Mouse (Mus musculus) embryonic facial prominence, embryonic 14.5 days (tissue): ENCODE results near the gene Astn1. TPM values are rescaled to one million over a fixed set of nuclear protein-coding genes. Genes with fewer than 3 reads are reported as not detected.
A peak's percentile ranks its signal among the peaks of the same experiment; 100 is the strongest.

Experiments used
- ATAC-seq: fragments of 200-750 bp; cut with Nextera tagmentation; 2 replicates; pipeline ENCODE4 v1.8.0; 2017; ENCODE audit warnings: low read depth, moderate number of reproducible peaks, moderate TSS enrichment
- DNase-seq: peaks from one replicate; pipeline ENCODE4 v3.0.0-alpha.2; 2015; ENCODE audit warnings: low spot score
- H3K27ac ChIP-seq: fragments of 300-500 bp; sonication (generic); replicated peaks from 2 replicates; pipeline ENCODE4 v1.5.1; 2014; ENCODE audit warnings: low read depth, mild to moderate bottlenecking, low read length, moderate library complexity
- H3K27me3 ChIP-seq: fragments of 300-500 bp; sonication (generic); replicated peaks from 2 replicates; pipeline ENCODE4 v1.6.1; 2014; ENCODE audit warnings: low read length; ENCODE audit not compliant: control insufficient read depth, insufficient read depth
- H3K36me3 ChIP-seq: fragments of 300-500 bp; sonication (generic); 2 replicates; pipeline ENCODE4 v1.6.1; 2014; ENCODE audit warnings: low read length, mixed read lengths; ENCODE audit not compliant: control insufficient read depth, insufficient read depth
- H3K4me1 ChIP-seq: fragments of 300-500 bp; sonication (generic); 2 replicates; pipeline ENCODE4 v1.6.1; 2014; ENCODE audit warnings: antibody characterized with exemption, low read length; ENCODE audit not compliant: control insufficient read depth, insufficient read depth
- H3K4me2 ChIP-seq: fragments of 300-500 bp; sonication (generic); 2 replicates; pipeline ENCODE4 v1.6.1; 2014; ENCODE audit warnings: low read depth, mild to moderate bottlenecking, low read length, moderate library complexity, mixed read lengths
- H3K4me3 ChIP-seq: fragments of 300-500 bp; sonication (generic); 2 replicates; pipeline ENCODE4 v1.5.1; 2014; ENCODE audit warnings: low read depth, mild to moderate bottlenecking, low read length
- H3K9ac ChIP-seq: fragments of 300-500 bp; sonication (generic); 2 replicates; pipeline ENCODE4 v1.6.1; 2014; ENCODE audit warnings: low read depth, mild to moderate bottlenecking, low read length, moderate library complexity, mixed read lengths
- H3K9me3 ChIP-seq: fragments of 300-500 bp; sonication (generic); 2 replicates; pipeline ENCODE4 v1.6.1; 2016; ENCODE audit warnings: low read length; ENCODE audit not compliant: control insufficient read depth
- WGBS: fragments of 180-500 bp; shearing (Covaris S2); extraction: QIAGEN DNeasy Blood & Tissue Kit; methylation state at CpG from one replicate; pipeline ENCODE4 v1.1.7; 2014; 5-methylcytosine and 5-hydroxymethylcytosine counted together
- polyA plus RNA-seq: library from polyadenylated mRNA; unstranded; fragments of >200 nt; fragmentation: Nextera tagmentation; extraction: Ambion mirVana; gene quantifications from 2 replicates; pipeline ENCODE4 v1.2.1, GENCODE M21; 2014

Gene Astn1
- polyA plus RNA-seq: 3.4 and 3.5 TPM in 2 replicates

GRCm38 (mm10) chr1:158361964-158362291, at the start of gene Astn1:
Astn1 (plus strand) TSS chr1:158362273.
- Histone ChIP-seq H3K9me3 (no peaks in the 10 kb centered on the region), H3K4me1 (no peaks in the 10 kb centered on the region), H3K4me3 (peak within 1 kb of the TSS; percentile 47), H3K9ac (peak within 1 kb of the TSS; percentile 65), H3K27me3 (peaks cover 13% of the 10 kb centered on the region), H3K27ac (no peak within 1 kb of the TSS), H3K36me3 (no peaks in the 10 kb centered on the region), H3K4me2 (peak within 1 kb of the TSS; percentile 79)
- 0% methylated on average over 2 of the region's 2 CpGs for WGBS
- ATAC-seq (no peak), DNase-seq (no peak)

GRCm38 (mm10) chr1:158323325-158323724, 38.7 kb upstream of the Astn1 start:
- peak; percentile 30 for DNase-seq
- ATAC-seq: no peak

GRCm38 (mm10) chr1:158328126-158328525, 33.9 kb upstream of the Astn1 start:
- WGBS: 82% methylated on average over 5 of the region's 5 CpGs
- Histone ChIP-seq H3K4me3 (no peak overlapping the region), H3K4me1 (no peaks in the 10 kb centered on the region; the same call in 1 of the 2 replicates), H3K9ac (no peak overlapping the region), H3K27me3 (no peaks in the 10 kb centered on the region), H3K4me2 (no peak overlapping the region), H3K9me3 (no peaks in the 10 kb centered on the region), H3K27ac (no peak overlapping the region), H3K36me3 (no peaks in the 10 kb centered on the region)
- ATAC-seq: no peak
- no peak for DNase-seq

More at GRCm38 (mm10) chr1:158323325-158323724, 38.7 kb upstream of the Astn1 start:
- H3K9me3 ChIP-seq: no peaks in the 10 kb centered on the region
- no peaks in the 10 kb centered on the region for H3K36me3 ChIP-seq
- no peak overlapping the region for H3K4me2 ChIP-seq
- H3K27ac ChIP-seq: no peak overlapping the region
- no peaks in the 10 kb centered on the region; the same call in 1 of the 2 replicates for H3K4me1 ChIP-seq
- no peak overlapping the region for H3K9ac ChIP-seq
- no peak overlapping the region for H3K4me3 ChIP-seq
- H3K27me3 ChIP-seq: no peaks in the 10 kb centered on the region
- WGBS: 66% methylated on average over 6 of the region's 6 CpGs

GRCm38 (mm10) chr1:158328839-158329238, 33.2 kb upstream of the Astn1 start:
- Histone ChIP-seq H3K4me2 (no peak overlapping the region), H3K9ac (no peak overlapping the region), H3K36me3 (no peaks in the 10 kb centered on the region), H3K4me1 (no peaks in the 10 kb centered on the region), H3K4me3 (no peak overlapping the region), H3K27ac (no peak overlapping the region), H3K9me3 (no peaks in the 10 kb centered on the region), H3K27me3 (no peaks in the 10 kb centered on the region)
- ATAC-seq (no peak), DNase-seq (no peak)
- 80% methylated on average over 2 of the region's 2 CpGs for WGBS

GRCm38 (mm10) chr1:158343243-158343714, 18.8 kb upstream of the Astn1 start:
- ATAC-seq: no peak
- Histone ChIP-seq H3K9ac (no peak overlapping the region), H3K4me2 (no peak overlapping the region)

GRCm38 (mm10) chr1:158353656-158354371, 8.3 kb upstream of the Astn1 start:
- Histone ChIP-seq H3K36me3 (no peaks in the 10 kb centered on the region), H3K4me2 (no peak overlapping the region), H3K27ac (no peak overlapping the region), H3K9me3 (no peaks in the 10 kb centered on the region), H3K4me3 (no peak overlapping the region), H3K27me3 (peaks cover 48% of the 10 kb centered on the region), H3K9ac (no peak overlapping the region), H3K4me1 (peaks cover 3% of the 10 kb centered on the region; the same call in 1 of the 2 replicates)
- ATAC-seq (no peak), DNase-seq (peak; percentile 55)
- WGBS: 56% methylated on average over 5 of the region's 5 CpGs

More at GRCm38 (mm10) chr1:158343243-158343714, 18.8 kb upstream of the Astn1 start:
- Histone ChIP-seq H3K27ac (no peak overlapping the region), H3K4me3 (no peak overlapping the region), H3K4me1 (no peaks in the 10 kb centered on the region), H3K9me3 (0 out of 2 replicates have a peak, but pooled peaks cover 7% of the 10 kb centered on the region), H3K27me3 (no peaks in the 10 kb centered on the region), H3K36me3 (no peaks in the 10 kb centered on the region)
- DNase-seq: no peak
- WGBS: 37% methylated on average over 6 of the region's 6 CpGs

- H3K4me3 ChIP-seq: peak overlapping the region; percentile 53
- H3K9me3 ChIP-seq: no peaks in the 10 kb centered on the region
- no peaks in the 10 kb centered on the region for H3K36me3 ChIP-seq
- no peak overlapping the region for H3K27ac ChIP-seq
- WGBS: 11% methylated on average over 28 of the region's 28 CpGs
- peaks cover 3% of the 10 kb centered on the region; the same call in 1 of the 2 replicates for H3K4me1 ChIP-seq
- ATAC-seq (no peak), DNase-seq (no peak)
- H3K27me3 ChIP-seq: peaks cover 48% of the 10 kb centered on the region
- peak overlapping the region; percentile 75 for H3K4me2 ChIP-seq
- 0 out of 2 replicates have a peak overlapping the region, but pooled peaks have one; percentile 11 for H3K9ac ChIP-seq
These were observed 6.7 kb upstream of the Astn1 start for GRCm38 (mm10) chr1:158355177-158356050.

- H3K36me3 ChIP-seq: no peaks in the 10 kb centered on the region
- no peak within 1 kb of the TSS for H3K27ac ChIP-seq
- peak within 1 kb of the TSS; percentile 75 for H3K4me2 ChIP-seq
- WGBS: 2% methylated on average over 28 of the region's 30 CpGs
- peak within 1 kb of the TSS; percentile 53 for H3K4me3 ChIP-seq
- DNase-seq: peak; percentile 91
- H3K9me3 ChIP-seq: no peaks in the 10 kb centered on the region
- peak; percentile 99 for ATAC-seq
- H3K4me1 ChIP-seq: peaks cover 3% of the 10 kb centered on the region; the same call in 1 of the 2 replicates
- H3K27me3 ChIP-seq: peaks cover 48% of the 10 kb centered on the region
- peak within 1 kb of the TSS; percentile 30; the same call in 1 of the 2 replicates for H3K9ac ChIP-seq
These were observed 6.0 kb upstream of the Astn1 start, which contains the start of gene Brinp2 for GRCm38 (mm10) chr1:158356051-158356461. Brinp2 (minus strand) TSS chr1:158356326.
